Mouse (Mus musculus) gastrocnemius, adult 8-10 months (tissue): ENCODE measurements around the gene Sec22c. TPM values are rescaled to one million over a fixed set of nuclear protein-coding genes. Genes with fewer than 3 reads are reported as not detected.
A peak's percentile ranks its signal among the peaks of the same experiment; 100 is the strongest.

Experiments used
- DNase-seq, 2 experiments: peaks; one replicate each; pipeline ENCODE4 v3.0.0; 2022; ENCODE audit warnings: low spot score in 2 of 2
- total RNA-seq, 4 experiments: library from RNA; stranded (reverse); gene quantifications; 2 replicates each; pipeline ENCODE4 v1.2.4; 2022

Gene Sec22c
- total RNA-seq, 4 experiments from 2014 or later = 4.5 to 5.0 (median 4.6) TPM

DNA sequence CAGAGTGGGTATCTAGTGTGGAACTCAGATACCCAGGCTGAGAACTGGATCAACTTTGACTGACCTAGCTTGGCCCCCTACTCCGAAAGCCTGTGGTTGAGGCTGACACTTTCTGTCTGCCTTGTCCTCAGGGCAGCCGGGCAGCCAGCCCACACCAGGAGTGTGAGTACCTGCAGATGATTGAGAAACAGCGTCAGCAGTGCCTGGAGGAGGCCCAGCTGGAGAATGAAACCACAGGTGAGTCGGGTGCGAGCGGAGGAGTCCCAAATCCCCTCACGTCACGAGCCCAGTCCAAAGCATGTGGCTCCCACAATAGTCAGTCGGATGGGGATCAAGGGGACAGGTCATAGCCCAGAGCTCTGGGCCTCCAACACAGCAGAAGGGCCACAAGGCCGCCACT is 51.6 kb downstream of the Sec22c start:
- no peak for DNase-seq

- DNase-seq = no peak
Observed at GRCm38 (mm10) chr9:121647026-121647425, 58.3 kb downstream of the Sec22c start.

DNA sequence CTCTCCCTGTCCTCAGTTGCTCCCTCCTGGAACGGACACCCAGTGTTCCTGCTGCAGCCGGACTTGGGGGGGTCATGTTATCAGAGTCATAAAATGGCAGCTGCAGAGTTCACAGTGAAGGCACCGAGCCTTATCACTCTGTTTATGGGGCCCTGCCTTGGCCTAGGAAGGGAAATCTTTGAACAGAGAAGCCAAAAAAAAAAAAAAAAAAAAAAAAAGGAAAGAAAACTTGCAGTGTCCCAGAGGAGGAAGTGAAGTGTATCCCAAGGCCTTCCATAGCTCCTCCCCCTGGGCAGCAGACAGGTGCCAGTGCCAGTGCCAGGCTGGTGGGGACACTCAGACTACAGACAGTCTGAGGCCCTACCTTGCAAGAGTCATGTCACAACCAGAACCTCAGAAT is 60.4 kb downstream of the Sec22c start:
- DNase-seq = no peak

DNA sequence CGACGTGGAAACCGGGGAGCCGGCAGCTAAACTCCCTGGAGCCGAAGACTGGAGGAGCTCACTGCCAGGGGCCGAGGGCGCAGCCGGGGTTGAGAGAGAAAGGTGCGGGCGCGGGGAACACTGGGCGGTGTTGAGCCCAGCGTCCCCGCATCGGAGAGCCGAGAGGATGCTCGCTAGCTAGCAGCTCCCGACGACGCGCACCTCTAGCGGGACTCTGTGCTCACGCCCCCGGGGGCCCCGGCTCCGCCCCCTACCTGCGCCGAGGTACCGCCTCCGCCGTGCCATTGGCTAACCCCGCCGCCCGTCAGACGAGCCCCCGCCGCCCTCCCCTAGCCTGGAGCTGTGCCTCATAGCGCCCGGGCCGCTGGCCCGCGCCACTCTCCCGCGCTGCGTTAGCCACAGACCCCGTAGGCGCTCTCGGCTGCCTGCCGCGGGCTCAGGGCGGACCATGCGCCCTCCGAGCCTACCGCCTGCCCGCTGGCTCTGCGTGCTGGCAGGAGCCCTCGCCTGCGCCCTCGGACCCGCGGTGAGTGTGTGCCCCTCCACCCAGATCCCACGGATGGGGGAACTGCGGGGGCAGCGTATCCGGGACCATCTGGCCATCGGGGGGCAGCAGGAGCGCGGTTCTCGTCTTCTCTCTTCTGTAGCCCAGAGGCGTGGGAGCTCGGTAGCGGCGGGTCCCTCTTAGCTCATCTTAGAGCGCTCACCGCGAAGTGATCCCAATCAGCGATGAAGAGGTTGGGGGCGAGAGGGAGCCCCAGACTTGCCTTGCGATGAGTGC is 62.7 kb downstream of the Sec22c start, which contains the start of gene Vipr1:
Gene Vipr1 (plus strand): TSS at position 316 of the 781 bp plus-strand sequence.
- DNase-seq = no peak

DNA sequence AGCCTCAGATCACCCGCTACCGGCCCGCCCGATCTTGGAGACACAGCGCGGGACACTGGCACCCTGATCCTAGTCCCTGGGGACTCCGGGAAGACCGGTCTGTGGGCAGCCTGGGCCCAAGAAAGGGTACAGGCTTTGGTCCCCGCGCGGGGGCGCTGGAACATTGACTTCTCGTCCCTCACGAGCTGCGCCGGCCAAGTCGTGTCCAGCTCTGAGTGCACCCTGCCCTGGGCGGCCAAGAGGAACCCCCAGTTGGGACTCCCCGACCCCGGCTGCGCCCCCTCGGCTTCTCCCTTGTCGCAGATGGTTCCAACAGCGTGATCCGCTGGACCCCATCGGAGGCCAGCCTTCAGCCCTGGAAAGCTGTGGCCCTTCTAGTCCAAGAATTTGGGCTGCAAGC is 63.3 kb downstream of the Sec22c start, which contains the start of gene Lyzl4:
Gene Lyzl4 (minus strand): TSS at position 96 of the 400 bp plus-strand sequence.
- peak; percentile 61 to 67 for DNase-seq

GRCm38 (mm10) chr9:121641235-121641915 is 63.9 kb downstream of the Sec22c start:
- no peak for DNase-seq

DNA sequence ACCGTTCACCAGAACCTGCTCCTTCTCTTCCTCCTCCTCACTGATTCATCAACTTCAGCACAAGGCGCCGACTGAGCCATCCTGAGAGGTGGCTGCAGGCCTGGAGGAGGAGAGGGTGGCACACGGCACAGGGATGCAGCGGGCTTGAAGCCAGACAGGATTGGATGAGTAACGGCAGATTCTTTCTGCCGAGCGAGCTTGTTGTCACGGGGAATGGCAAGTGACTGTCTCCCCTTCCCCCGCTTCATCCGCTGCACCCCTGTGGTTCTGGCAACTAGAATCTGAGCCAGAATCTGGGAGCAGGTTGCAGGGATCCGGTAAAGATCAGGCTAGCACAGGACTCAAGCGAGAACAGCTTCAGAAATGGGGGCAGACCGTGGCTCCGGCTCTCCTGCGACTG is 65.5 kb downstream of the Sec22c start:
- no peak for DNase-seq

DNA sequence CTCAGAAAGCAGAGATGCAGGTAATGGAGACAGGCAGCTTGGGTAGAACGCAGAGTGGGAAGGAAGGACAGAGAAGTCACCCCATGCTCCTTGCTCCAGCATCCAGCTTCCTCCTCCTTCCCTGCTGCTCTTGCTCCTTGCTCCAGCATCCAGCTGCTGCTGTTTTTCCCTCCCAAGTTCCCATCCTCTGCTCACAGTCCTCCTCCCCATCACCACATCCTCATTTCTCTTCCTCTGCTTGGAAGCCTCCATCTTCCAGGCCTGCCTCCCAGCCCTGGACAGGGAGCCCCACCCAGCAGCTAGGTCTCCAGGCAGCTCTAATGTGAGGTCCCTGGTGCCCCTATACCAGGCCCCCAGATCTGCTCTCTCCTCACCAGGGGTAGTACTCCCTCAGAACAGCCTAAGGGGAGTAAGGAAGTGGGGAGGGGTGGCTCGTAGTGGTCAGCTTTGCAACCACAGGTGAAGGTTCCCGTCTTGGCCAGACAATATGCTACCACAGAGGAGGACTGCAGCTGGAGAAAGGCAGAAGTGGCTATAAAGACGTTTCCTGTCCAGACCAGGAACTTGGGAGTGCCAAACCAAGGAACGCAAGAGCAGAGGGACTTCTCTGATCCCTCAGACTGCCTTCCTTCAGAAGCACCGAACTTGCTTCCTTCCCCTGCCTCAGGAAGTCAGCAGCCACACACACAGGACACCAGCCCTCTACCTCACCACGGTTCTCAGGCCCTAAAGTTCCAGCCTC is 69.3 kb downstream of the Sec22c start:
- no peak for DNase-seq

- no peak for DNase-seq
Observed at GRCm38 (mm10) chr9:121633306-121633705, 72.0 kb downstream of the Sec22c start.

GRCm38 (mm10) chr9:121632891-121633290 is 72.4 kb downstream of the Sec22c start:
- DNase-seq = no peak

DNA sequence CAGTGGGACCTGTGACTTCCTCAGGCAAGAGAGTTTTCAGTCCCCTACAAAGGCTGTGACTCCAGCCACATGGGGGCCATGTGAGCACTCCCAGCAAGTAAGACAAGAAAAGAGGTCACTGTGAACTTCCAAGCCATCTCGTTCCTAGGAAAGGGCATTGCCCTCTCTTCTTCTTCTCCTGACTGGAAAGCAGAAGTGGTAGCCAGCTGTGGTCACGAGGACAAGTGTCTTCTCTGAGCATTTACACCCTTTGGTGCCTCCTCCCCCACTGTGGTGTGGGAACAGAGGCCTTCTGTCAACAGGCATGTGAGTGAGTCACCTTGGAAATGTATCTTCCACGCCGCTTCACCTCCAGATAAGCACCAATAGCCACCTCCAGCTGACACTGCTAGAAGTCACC is 73.3 kb downstream of the Sec22c start:
- DNase-seq = no peak

DNA sequence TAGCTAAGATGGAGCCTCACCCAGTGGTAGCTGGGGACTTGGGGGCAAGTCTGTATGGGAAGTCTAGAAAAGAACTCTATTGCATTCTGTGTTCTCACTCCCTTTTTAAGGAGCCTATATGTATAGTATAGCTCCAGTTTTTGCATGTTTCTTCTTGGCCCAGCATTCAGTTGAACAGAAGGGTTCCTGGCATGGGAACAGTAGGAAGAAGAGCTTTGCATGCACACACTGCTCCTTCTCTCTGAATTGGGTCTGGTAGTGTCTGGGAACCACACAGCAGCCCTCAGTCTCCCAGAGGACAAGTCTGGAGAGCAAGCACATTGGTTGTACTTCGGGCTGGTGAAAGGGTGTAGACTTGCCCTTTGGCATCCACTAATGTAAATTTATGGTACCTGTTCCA is 74.7 kb downstream of the Sec22c start:
- no peak for DNase-seq

Other genes with a start within 250 kb of the Sec22c start
- gene Cck, start 209.8 kb downstream of the Sec22c start, total RNA-seq = not detected
- gene Lyzl4, start 63.4 kb downstream of the Sec22c start, total RNA-seq = not detected
- 1 to 10 TPM in 3 of 4 experiments, under 1 TPM in 1; 0.96 to 2.0 (median 1.2) TPM for gene Vipr1, start 62.8 kb downstream of the Sec22c start, total RNA-seq
- 100 to 1,000 TPM; 111 to 123 (median 121) TPM for gene Ss18l2, start 4.8 kb upstream of the Sec22c start, total RNA-seq
- gene Nktr, start 13.7 kb upstream of the Sec22c start, total RNA-seq = 10 to 100 TPM; 27.7 to 38.7 (median 34.6) TPM
- 100 to 1,000 TPM; 144 to 158 (median 155) TPM for gene Zfp651, start 53.8 kb upstream of the Sec22c start, total RNA-seq
- 100 to 1,000 TPM; 117 to 138 (median 135) TPM for gene Klhl40, start 72.1 kb upstream of the Sec22c start, total RNA-seq
- gene Hhatl, start 87.0 kb upstream of the Sec22c start, total RNA-seq = 100 to 1,000 TPM; 129 to 160 (median 141) TPM
- under 1 TPM in 1 of 4 experiments, not detected in 3; 0.15 TPM for gene Ccdc13, start 134.0 kb upstream of the Sec22c start, total RNA-seq
- 10 to 100 TPM; 76.7 to 98.3 (median 89.0) TPM for gene Higd1a, start 152.9 kb upstream of the Sec22c start, total RNA-seq
- 1 to 10 TPM in 1 of 4 experiments, under 1 TPM in 3; 0.61 to 1.2 (median 0.64) TPM for gene Ackr2, start 192.9 kb upstream of the Sec22c start, total RNA-seq
- not detected for gene Cyp8b1, start 210.8 kb upstream of the Sec22c start, total RNA-seq
- gene Fam198a, start 245.5 kb upstream of the Sec22c start, total RNA-seq = under 1 TPM; 0.31 to 0.94 (median 0.60) TPM